Mouse (Mus musculus) T-helper 1 cell (primary cell): Measurements from ENCODE around the gene Lyzl6.

ENCODE experiments used
- in situ Hi-C: fragments of 300-600 bp; cut with MboI, MseI; formaldehyde crosslinking; loops from one replicate; pipeline ENCODE4 v1.15.1; 2025; ENCODE audit warnings: high pct_unique_total_duplicates

Lyzl6 gene

GRCm38 (mm10) chr11:103645731-103646130 lies 7.0 kb upstream of the Lyzl6 start:
- in situ Hi-C loops = no loop called here

- in situ Hi-C loops = loop anchor here (5.0 kb wide), 1 partner anchor 259 kb away; no protein-coding TSS in a partner anchor
These were observed 4.5 kb upstream of the Lyzl6 start for GRCm38 (mm10) chr11:103643211-103643610.

- in situ Hi-C loops = no loop called here
These were observed 787 bp upstream of the Lyzl6 start for GRCm38 (mm10) chr11:103639407-103639946.

GRCm38 (mm10) chr11:103636261-103636660 lies 2.4 kb downstream of the Lyzl6 start:
- in situ Hi-C loops = no loop called here

- in situ Hi-C loops = no loop called here
These were observed 3.2 kb downstream of the Lyzl6 start for GRCm38 (mm10) chr11:103635481-103635880.

- in situ Hi-C loops = no loop called here
These were observed 3.9 kb downstream of the Lyzl6 start for GRCm38 (mm10) chr11:103634806-103635205.

GRCm38 (mm10) chr11:103627453-103627852 lies 11.2 kb downstream of the Lyzl6 start:
- in situ Hi-C loops = no loop called here

- in situ Hi-C loops = no loop called here
These were observed 17.6 kb downstream of the Lyzl6 start, which contains the start of gene Gm884 for GRCm38 (mm10) chr11:103621040-103621439. TSS of gene Gm884 (minus strand) at chr11:103621140.

- in situ Hi-C loops = no loop called here
These were observed 27.9 kb downstream of the Lyzl6 start for GRCm38 (mm10) chr11:103610772-103611171.

GRCm38 (mm10) chr11:103606611-103607010 lies 32.1 kb downstream of the Lyzl6 start:
- in situ Hi-C loops = no loop called here
